Comparison of ENCODE assay signal across 10 mouse cellular contexts in genomic region chr11:115510507-115510888, GRCm38 (mm10). TPM values are rescaled to one million over a fixed set of nuclear protein-coding genes. Genes with fewer than 3 reads are reported as not detected.
A peak's percentile ranks its signal among the peaks of the same experiment; 100 is the strongest.
DNase-seq lines count a peak whose midpoint lies in the region; ATAC-seq and TF ChIP-seq lines count a peak whose summit lies in the region.
"Had no signal": no experiment of that assay in that cellular context is flagged by ENCODE, and none has a peak within 500 bp of the region (broad histone marks: within the 10 kb centered on the region; RNA-seq: fewer than 3 reads in every experiment).

No protein-coding gene starts in this region.

- no peak for ATAC-seq in hindbrain, embryonic 11.5 days (ENCODE audit: low FRiP score)
- no peak for ATAC-seq in liver, embryonic 16.5 days (ENCODE audit: low read depth)

- no peak for TF ChIP-seq POLR2A in CH12.LX (IDR thresholded peaks at IDR 0.05; ENCODE audit: low read depth, low read length)
- TF ChIP-seq POLR2A in cerebellum, adult 2 months (IDR thresholded peaks at IDR 0.05; ENCODE audit: borderline replicate concordance, insufficient read depth, low read length) = no peak

- dilution Hi-C loops in CH12.LX (cut with MboI; ENCODE audit: extremely low pct_ligation_motif_present, extremely low pct_unique_long_range_greater_than_20kb, low sequenced_read_pairs) = no loop called here

- peak overlapping the region; percentile 99 for H3K4me2 ChIP-seq in CH12.LX (ENCODE audit: insufficient read depth, low read depth, poor library complexity, severe bottlenecking)
- peak overlapping the region; percentile 88 for H3K4me2 ChIP-seq in hindbrain, embryonic 11.5 days (replicated peaks; ENCODE audit: low read depth, low read length)
- peak overlapping the region; percentile 88 for H3K4me2 ChIP-seq in liver, embryonic 16.5 days (ENCODE audit: low read depth, low read length)

- peaks cover 85% of the 10 kb centered on the region for H3K79me2 ChIP-seq in CH12.LX (replicated peaks; ENCODE audit: control insufficient read depth, extremely low read depth, insufficient read depth, poor library complexity, severe bottlenecking)

- 0 out of 2 replicates have a peak overlapping the region, but pooled peaks have one; percentile 1 for H3K9ac ChIP-seq in CH12.LX (ENCODE audit: insufficient read depth, low read depth)
- H3K9ac ChIP-seq in hindbrain, embryonic 11.5 days (ENCODE audit: low read depth, low read length) = no peak overlapping the region
- peak overlapping the region; percentile 35 for H3K9ac ChIP-seq in liver, embryonic 16.5 days (ENCODE audit: low read depth, low read length)

- no peak overlapping the region for H3K27ac ChIP-seq in CH12.LX (ENCODE audit: insufficient read depth, low read depth)
- H3K27ac ChIP-seq in hindbrain, embryonic 11.5 days (ENCODE audit: low read depth, low read length) = no peak overlapping the region
- peak overlapping the region; percentile 94 for H3K27ac ChIP-seq in liver, embryonic 16.5 days (ENCODE audit: low read length)
- no peak overlapping the region for H3K27ac ChIP-seq in cerebellum, adult 2 months (ENCODE audit: insufficient read depth, low read length)

- TF ChIP-seq CTCF in CH12.LX (conservative IDR thresholded peaks at IDR 0.05 in 1 of 2, IDR thresholded peaks at IDR 0.05 in 1 of 2; ENCODE audit: low read depth in 2 of 2, low read length in 2 of 2) = no peak
- TF ChIP-seq CTCF in cerebellum, adult 2 months (IDR thresholded peaks at IDR 0.05; ENCODE audit: borderline replicate concordance, insufficient read depth, low read depth, low read length) = no peak

- H3K9me3 ChIP-seq in CH12.LX (replicated peaks; ENCODE audit: low read length) = no peaks in the 10 kb centered on the region
- H3K9me3 ChIP-seq in hindbrain, embryonic 11.5 days (ENCODE audit: control insufficient read depth, low read length) = no peaks in the 10 kb centered on the region
- no peaks in the 10 kb centered on the region for H3K9me3 ChIP-seq in liver, embryonic 16.5 days (replicated peaks; ENCODE audit: control insufficient read depth, low read length)

- TF ChIP-seq EP300 in CH12.LX (IDR thresholded peaks at IDR 0.05; ENCODE audit: low read length) = no peak

- no peak overlapping the region for H3K4me3 ChIP-seq in CH12.LX (replicated peaks in 1 of 3; ENCODE audit: low read depth in 2 of 3, low read length in 2 of 3, poor library complexity in 1 of 3)
- peak overlapping the region; percentile 100 for H3K4me3 ChIP-seq in hindbrain, embryonic 11.5 days (ENCODE audit: low read depth, low read length)
- H3K4me3 ChIP-seq in liver, embryonic 16.5 days (ENCODE audit: low read depth, low read length) = peak overlapping the region; percentile 94
- H3K4me3 ChIP-seq in cerebellum, adult 2 months (replicated peaks; ENCODE audit: insufficient read depth, low read depth, low read length) = no peak overlapping the region

- H3K4me1 ChIP-seq in CH12.LX (ENCODE audit: control insufficient read depth in 1 of 2, insufficient read depth in 2 of 2) = peaks cover 39 to 72% of the 10 kb centered on the region in 2 experiments
- peaks cover 18% of the 10 kb centered on the region; the same call in 1 of the 2 replicates for H3K4me1 ChIP-seq in hindbrain, embryonic 11.5 days (replicated peaks; ENCODE audit: control insufficient read depth, insufficient read depth, low read length)
- peaks cover 75% of the 10 kb centered on the region for H3K4me1 ChIP-seq in liver, embryonic 16.5 days (ENCODE audit: control insufficient read depth, low read depth, low read length)
- peaks cover 10% of the 10 kb centered on the region; the same call in 1 of the 2 replicates for H3K4me1 ChIP-seq in cerebellum, adult 2 months (ENCODE audit: control insufficient read depth, insufficient read depth, low read length)

- in situ Hi-C loops in CH12.LX (cut with MboI; ENCODE audit: low pct_ligation_motif_present, low pct_unique_long_range_greater_than_20kb, low sequenced_read_pairs) = no loop called here

- no peaks in the 10 kb centered on the region for H3K27me3 ChIP-seq in CH12.LX (replicated peaks)
- no peaks in the 10 kb centered on the region for H3K27me3 ChIP-seq in hindbrain, embryonic 11.5 days (ENCODE audit: control insufficient read depth, insufficient read depth, low read length)
- no peaks in the 10 kb centered on the region for H3K27me3 ChIP-seq in liver, embryonic 16.5 days (ENCODE audit: control insufficient read depth, insufficient read depth, low read depth, low read length)
- no peaks in the 10 kb centered on the region for H3K27me3 ChIP-seq in cerebellum, adult 2 months (ENCODE audit: control insufficient read depth, insufficient read depth, low read length)

- peaks cover 0 to 40% of the 10 kb centered on the region in 2 experiments for H3K36me3 ChIP-seq in CH12.LX (replicated peaks in 1 of 2; ENCODE audit: control insufficient read depth in 1 of 2, insufficient read depth in 1 of 2, low read length in 1 of 2)
- H3K36me3 ChIP-seq in hindbrain, embryonic 11.5 days (ENCODE audit: control insufficient read depth, insufficient read depth, low read length) = no peaks in the 10 kb centered on the region
- H3K36me3 ChIP-seq in liver, embryonic 16.5 days (ENCODE audit: control insufficient read depth, insufficient read depth) = no peaks in the 10 kb centered on the region

- peak; percentile 88 for DNase-seq in heart, adult 11 months
- DNase-seq in heart, adult 9 months (ENCODE audit: low spot score in 2 of 2) = no peak
- DNase-seq in CH12.LX (ENCODE audit: extremely low read depth) = no peak
- no peak for DNase-seq in hindbrain, embryonic 11.5 days (ENCODE audit: low spot score)
- DNase-seq in cerebellum, adult 2 months = no peak
- no peak for DNase-seq in cerebellum, adult 18-20 months
- DNase-seq in retina, postnatal 1 day = no peak
- DNase-seq: adrenal gland, postnatal 36 days had no signal

- WGBS in hindbrain, embryonic 11.5 days = 64% methylated on average over 5 of the region's 5 CpGs
- WGBS in liver, embryonic 16.5 days (ENCODE audit: insufficient replicate concordance) = 28% methylated on average over 5 of the region's 5 CpGs
- 58% methylated on average over 5 of the region's 5 CpGs for WGBS in cerebellum, adult 2 months

- no peak for TF ChIP-seq RAD21 in CH12.LX (IDR thresholded peaks at IDR 0.05; ENCODE audit: low read depth, low read length)

TF ChIP-seq in CH12.LX, 34 proteins besides CTCF, POLR2A, EP300 and RAD21:
- TF ChIP-seq SIN3A (IDR thresholded peaks at IDR 0.05; ENCODE audit: low read length) = peak; percentile 17; the same call in 1 of the 2 replicates
- no peak for TF ChIP-seq USF2 (conservative IDR thresholded peaks at IDR 0.05; ENCODE audit: low read depth, low read length)

RNA-seq across cellular contexts. Expression of gene Jpt1, which starts 3.7 kb away (rescaled TPM):
- 294 and 358 TPM in 2 replicates for total RNA-seq in CH12.LX (2012; rRNA removed)
- total RNA-seq in CH12.LX (2014; rRNA removed) = 439 and 448 TPM in 2 replicates
- polyA plus RNA-seq in CH12.LX (2012; ENCODE audit: insufficient read length, low read depth) = 432 and 479 TPM in 2 replicates
- 990 and 1,006 TPM in 2 replicates for polyA plus RNA-seq in hindbrain, embryonic 11.5 days (2014; fragmentation: Nextera tagmentation; extraction: Ambion mirVana)
- 190 and 209 TPM in 2 replicates for polyA plus RNA-seq in liver, embryonic 16.5 days (2015; fragmentation: Nextera tagmentation; extraction: Ambion mirVana)
- 75.1 and 77.2 TPM in 2 replicates for polyA plus RNA-seq in cerebellum, adult 2 months (2012; rRNA removed)

RNA-seq across cellular contexts. Expression of gene Nt5c, which starts 18.8 kb away (rescaled TPM):
- 151 and 154 TPM in 2 replicates for total RNA-seq in CH12.LX (2012; rRNA removed)
- total RNA-seq in CH12.LX (2014; rRNA removed) = 59.8 and 65.3 TPM in 2 replicates
- polyA plus RNA-seq in CH12.LX (2012; ENCODE audit: insufficient read length, low read depth) = 175 and 190 TPM in 2 replicates
- polyA plus RNA-seq in hindbrain, embryonic 11.5 days (2014; fragmentation: Nextera tagmentation; extraction: Ambion mirVana) = 75.8 and 84.6 TPM in 2 replicates
- polyA plus RNA-seq in liver, embryonic 16.5 days (2015; fragmentation: Nextera tagmentation; extraction: Ambion mirVana) = 32.0 and 36.3 TPM in 2 replicates
- polyA plus RNA-seq in cerebellum, adult 2 months (2012; rRNA removed) = 98.2 and 102 TPM in 2 replicates

RNA-seq across cellular contexts. Expression of gene Sumo2, which starts 25.6 kb away (rescaled TPM):
- total RNA-seq in CH12.LX (2012; rRNA removed) (480 and 623 TPM in 2 replicates), CH12.LX (2014; rRNA removed) (1,752 and 1,801 TPM in 2 replicates)
- 960 and 1,020 TPM in 2 replicates for polyA plus RNA-seq in CH12.LX (2012; ENCODE audit: insufficient read length, low read depth)
- polyA plus RNA-seq in hindbrain, embryonic 11.5 days (2014; fragmentation: Nextera tagmentation; extraction: Ambion mirVana) = 1,523 and 1,527 TPM in 2 replicates
- polyA plus RNA-seq in liver, embryonic 16.5 days (2015; fragmentation: Nextera tagmentation; extraction: Ambion mirVana) = 270 and 312 TPM in 2 replicates
- 260 and 273 TPM in 2 replicates for polyA plus RNA-seq in cerebellum, adult 2 months (2012; rRNA removed)

RNA-seq across cellular contexts. Expression of gene Armc7, which starts 35.0 kb away (rescaled TPM):
- 8.7 and 8.9 TPM in 2 replicates for total RNA-seq in CH12.LX (2012; rRNA removed)
- total RNA-seq in CH12.LX (2014; rRNA removed) = 6.0 and 7.5 TPM in 2 replicates
- polyA plus RNA-seq in CH12.LX (2012; ENCODE audit: insufficient read length, low read depth) = 12.5 TPM in 2 replicates
- 7.5 and 9.0 TPM in 2 replicates for polyA plus RNA-seq in hindbrain, embryonic 11.5 days (2014; fragmentation: Nextera tagmentation; extraction: Ambion mirVana)
- polyA plus RNA-seq in liver, embryonic 16.5 days (2015; fragmentation: Nextera tagmentation; extraction: Ambion mirVana) = 3.7 TPM in 2 replicates
- 7.3 and 8.5 TPM in 2 replicates for polyA plus RNA-seq in cerebellum, adult 2 months (2012; rRNA removed)

RNA-seq across cellular contexts. Expression of gene Slc16a5, which starts 48.2 kb away (rescaled TPM):
- total RNA-seq in CH12.LX (2012; rRNA removed) (0.46 and 0.51 TPM in 2 replicates), CH12.LX (2014; rRNA removed) (not detected in 2 replicates)
- 0.68 and 0.71 TPM in 2 replicates for polyA plus RNA-seq in CH12.LX (2012; ENCODE audit: insufficient read length, low read depth)
- 0.11 TPM in 1 of 2 replicates, not detected in the other for polyA plus RNA-seq in hindbrain, embryonic 11.5 days (2014; fragmentation: Nextera tagmentation; extraction: Ambion mirVana)
- polyA plus RNA-seq in liver, embryonic 16.5 days (2015; fragmentation: Nextera tagmentation; extraction: Ambion mirVana) = 0.21 and 0.51 TPM in 2 replicates
- polyA plus RNA-seq in cerebellum, adult 2 months (2012; rRNA removed) = 0.08 and 0.25 TPM in 2 replicates
- total RNA-seq: left cerebral cortex, postnatal 10 days had no signal

Comparison
In these comparisons a context has a peak if more than half of its experiments do, and no peak if none do; other contexts are left out.
1. H3K4me3 ChIP-seq: peak in hindbrain, embryonic 11.5 days (single experiment) and liver, embryonic 16.5 days (single experiment); none in CH12.LX (0 of 3) and cerebellum, adult 2 months (single experiment).
2. Peak in every context shown above with its lines, with median percentiles within 50 percentile points of each other: H3K4me2 ChIP-seq.